Mouse (Mus musculus) megakaryocyte progenitor cell, adult 5-6 weeks (primary cell): ENCODE data around the gene Keap1. TPM values are rescaled to one million over a fixed set of nuclear protein-coding genes. Genes with fewer than 3 reads are reported as not detected.
A peak's percentile ranks its signal among the peaks of the same experiment; 100 is the strongest.
"Not testable (repeated sequence)": the region's sequence is repeated elsewhere in the genome, so short reads cannot be mapped to it uniquely, and the experiment has no call there.

Experiments used
- ATAC-seq: replicated peaks from 2 replicates; pipeline ENCODE4 v1.8.0; 2016; ENCODE audit warnings: mild to moderate bottlenecking, moderate TSS enrichment, inconsistent platforms; ENCODE audit not compliant: poor library complexity
- total RNA-seq, 2 experiments: library from RNA; stranded (forward) in 1 of 2; stranded (reverse) in 1 of 2; fragments of 157-497, 149-512 nt in 1 of 2; fragments of 200-1000 nt in 1 of 2; gene quantifications; 2 replicates each; pipeline versions ENCODE4 v1.2.3 to v1.2.4; 2015 to 2017

Gene Keap1
- total RNA-seq, 2 experiments from 2014 or later = 17.2 to 35.3 TPM

DNA sequence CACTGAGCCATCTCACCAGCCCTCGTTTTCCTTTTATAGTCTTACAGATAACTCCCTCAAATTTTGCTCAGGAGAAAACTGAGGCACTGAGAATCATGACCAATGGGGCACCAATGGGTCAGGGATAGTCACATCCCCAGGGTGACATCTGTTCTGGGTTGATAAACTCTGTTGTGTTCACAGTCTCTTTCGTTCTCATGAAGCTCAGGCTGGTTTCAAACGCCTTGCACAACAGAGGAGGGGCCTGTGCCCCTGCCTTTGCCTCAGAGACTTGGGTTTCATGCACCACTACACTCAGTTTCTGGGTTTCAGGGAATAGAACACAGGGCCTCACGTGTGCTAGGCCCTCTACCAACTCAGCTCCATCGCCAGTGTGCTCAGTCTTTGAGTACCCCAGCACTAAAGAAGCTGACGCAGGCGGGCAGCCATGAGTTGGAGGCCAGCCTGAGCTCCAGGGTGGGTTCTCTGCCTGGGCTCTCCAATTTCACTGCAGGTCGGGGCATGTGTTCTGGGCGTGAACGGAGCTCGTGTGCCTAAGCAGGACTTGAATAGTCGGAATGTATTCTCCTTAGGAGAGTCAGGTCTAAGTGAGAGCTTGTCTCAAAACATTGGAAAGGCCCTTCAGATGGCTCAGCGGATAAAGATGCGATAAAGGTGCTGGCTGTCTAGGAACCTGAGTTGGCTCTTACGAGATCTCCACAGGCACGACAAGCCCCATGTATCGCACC lies 25.3 kb upstream of the Keap1 start:
- peak; percentile 29 for ATAC-seq

DNA sequence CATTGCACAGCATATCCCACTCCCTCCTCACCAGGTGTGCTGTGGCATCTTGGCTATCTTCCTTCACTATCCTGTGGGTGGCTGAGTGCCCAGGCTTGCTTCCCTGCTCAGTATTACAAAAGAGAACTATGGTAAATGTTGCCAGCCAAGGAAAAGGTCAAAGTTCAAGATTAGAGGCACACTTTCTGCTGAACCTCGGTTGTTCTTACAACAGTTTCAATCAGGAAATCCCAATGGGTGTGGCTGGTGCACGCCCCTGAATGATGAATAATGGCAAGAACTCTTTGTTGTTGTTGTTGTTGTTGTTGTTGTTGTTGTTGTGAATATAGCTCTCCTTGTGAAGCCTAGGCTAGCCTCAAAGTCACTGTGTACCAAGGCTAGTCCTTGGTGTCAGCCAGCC lies 22.7 kb upstream of the Keap1 start:
- ATAC-seq = no peak

DNA sequence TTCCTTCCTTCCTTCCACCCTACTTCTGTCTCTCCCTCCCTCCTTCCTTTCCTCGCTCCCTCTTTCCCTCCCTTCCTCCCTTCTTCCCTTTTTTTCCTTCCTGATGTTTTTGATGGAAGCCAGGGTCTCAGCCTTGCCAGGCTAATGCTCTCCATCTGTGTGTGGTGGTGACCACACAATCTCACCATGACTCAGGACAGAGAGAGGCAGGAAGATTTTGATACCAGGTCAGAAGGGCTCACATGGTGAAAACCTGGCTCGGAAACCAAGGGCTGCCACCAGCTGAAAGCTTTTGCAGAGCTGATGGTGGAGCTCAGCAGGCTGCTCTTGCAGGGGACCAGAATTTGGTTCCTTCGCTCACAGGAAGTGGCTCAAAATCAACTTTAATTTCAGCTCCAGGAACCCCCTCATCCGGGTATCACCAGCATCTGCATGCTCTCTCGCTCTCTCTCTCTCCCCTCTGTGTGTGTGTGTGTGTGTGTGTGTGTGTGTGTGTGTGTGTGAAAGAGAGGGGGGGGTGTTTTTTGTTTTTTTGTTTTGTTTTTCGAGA lies 21.4 kb upstream of the Keap1 start:
- no peak for ATAC-seq

DNA sequence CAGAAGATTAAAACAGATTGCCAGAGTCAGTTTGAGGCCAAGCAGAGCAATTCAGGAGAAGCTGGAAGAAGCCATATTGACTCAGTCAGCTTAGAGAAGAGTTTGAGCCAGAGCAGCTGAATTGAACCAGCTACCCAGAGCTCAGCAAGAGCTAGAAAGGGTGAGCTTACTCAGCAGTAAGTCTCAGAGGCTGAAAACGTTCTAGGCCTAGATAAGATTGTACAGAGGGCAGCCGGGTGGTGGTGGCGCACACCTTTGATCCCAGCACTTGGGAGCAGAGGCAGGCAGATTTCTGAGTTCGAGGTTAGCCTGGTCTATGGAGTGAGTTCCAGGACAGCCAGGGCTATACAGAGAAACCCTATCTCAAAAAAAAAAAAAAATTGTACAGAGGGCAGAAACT lies 17.2 kb upstream of the Keap1 start:
- not testable (repeated sequence) for ATAC-seq

DNA sequence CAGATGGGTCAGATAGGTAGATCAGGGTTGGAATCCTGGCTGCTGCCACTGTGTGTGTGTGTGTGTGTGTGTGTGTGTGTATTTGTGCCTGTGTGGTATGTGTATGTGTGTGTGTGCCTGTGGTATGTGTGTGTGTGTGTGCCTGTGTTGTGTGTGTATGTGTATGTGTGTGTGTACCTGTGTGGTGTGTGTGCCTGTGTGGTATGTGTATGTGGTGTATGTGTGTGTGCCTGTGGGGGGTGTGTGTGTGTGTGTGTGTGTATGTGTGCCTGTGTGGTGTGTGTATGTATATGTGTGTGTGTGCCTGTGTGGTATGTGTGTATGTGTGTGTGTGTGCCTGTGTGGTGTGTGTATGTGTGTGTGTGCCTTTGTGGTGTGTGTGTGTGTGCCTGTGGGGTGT lies 15.5 kb upstream of the Keap1 start:
- ATAC-seq = no peak

DNA sequence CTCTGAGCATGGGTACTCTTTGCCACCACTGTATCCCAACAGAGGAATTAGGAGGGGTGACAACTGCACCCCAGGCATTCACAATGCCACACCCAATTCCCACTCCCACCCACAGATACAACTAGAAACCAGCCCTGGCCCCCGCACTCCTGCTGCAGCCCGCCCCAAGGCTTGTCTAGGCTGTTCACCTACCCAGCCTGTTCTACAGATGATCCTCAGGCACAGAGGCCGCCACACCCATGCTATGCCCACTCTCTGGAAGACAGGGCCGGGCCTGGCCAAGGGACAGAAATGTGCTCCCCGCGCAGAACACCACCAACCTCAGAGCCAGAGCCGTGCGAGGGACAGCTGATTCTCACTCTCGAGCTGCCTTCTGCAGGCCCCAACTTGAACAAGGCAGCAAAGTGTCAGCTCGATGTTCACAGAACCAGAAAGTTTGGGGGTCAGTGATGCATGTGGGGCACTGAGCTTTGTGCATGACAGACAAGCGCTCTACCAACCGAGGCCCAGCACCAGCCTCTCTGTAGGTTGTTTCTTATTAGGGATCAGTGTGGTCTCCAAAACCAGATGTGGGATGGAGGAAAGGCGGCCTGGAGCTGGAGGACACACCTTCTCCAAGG lies 12.1 kb upstream of the Keap1 start:
- ATAC-seq = no peak

DNA sequence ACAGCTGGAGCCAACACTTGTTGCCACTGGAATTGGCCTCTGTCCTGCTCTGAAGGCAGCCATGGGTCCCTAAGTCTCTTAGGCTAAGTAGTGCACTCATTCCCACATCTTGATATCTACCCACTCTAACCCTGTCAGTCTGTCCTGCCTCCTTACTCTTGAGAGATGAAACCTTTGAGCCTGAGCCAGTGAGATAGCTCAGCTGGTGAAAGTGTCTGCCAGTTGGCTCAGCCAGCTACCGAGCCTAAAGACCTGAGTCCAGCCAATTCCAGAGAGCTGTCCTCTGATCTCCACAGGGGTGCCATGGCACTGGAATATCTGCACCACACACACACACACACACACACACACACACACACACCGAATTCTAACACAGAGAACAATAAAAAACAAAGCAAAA lies 11.3 kb upstream of the Keap1 start:
- ATAC-seq = peak; percentile 18; the same call in 1 of the 2 replicates

DNA sequence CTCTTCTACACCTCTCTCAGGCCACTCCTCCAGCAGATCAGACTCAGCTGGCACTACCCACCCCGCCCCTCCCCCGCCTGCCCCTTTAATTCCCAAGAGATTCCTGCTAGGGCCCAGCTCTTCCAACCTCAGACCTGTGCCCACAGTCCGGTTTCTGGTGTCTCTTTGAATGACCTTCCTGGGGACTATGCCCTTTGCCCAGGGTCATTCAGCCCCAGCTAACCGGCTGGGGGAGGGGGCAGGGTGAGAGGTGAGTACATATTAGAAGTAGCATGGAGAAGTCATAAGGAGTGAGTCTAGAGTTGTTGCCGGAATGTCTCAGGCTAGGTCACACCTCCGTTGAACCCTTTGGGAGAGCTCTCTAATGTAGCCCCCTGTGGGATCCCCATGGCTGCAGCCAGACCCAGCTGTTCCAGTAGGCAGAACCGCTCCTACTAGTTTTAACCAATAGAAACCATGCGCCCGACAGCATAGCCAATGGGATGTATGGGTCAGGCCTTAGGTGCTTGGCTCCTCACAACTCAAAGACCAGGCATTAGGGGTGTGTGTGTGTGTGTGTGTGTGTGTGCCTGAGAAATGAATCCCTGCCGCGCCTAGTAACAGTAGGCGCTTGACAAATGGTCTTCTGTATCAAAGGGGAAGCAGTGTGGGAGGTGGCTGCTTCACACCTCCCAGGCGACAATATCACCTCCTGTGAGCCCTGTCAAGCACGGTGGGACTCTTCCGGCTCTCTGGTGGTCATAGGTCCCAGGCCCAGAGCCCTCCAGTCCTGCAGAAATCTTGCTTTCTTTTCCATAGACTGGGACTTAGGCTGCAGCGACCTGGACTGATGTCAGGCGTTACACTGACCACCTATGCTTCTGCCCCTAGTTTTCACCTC lies 10.7 kb upstream of the Keap1 start:
- ATAC-seq = no peak

DNA sequence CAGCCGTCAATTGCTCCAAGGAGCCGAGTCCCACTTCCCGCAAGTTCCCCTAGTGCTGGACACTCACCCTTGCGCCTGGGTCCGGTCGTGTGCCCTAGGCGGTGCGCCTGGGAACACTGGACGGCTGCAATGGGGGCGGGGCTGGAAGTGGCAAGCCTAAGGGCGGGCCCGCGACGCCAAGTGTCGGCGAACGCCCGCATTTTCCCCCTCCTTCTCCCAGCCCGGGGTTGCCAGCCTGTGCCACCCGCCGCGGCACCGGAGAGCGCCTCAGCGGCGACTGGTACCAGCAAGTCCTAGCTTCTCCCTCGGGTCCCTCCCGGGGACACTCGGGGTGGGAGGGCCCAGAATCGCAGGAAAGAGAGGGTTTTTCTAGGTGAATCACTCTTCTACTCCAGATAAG lies 9.2 kb upstream of the Keap1 start, which contains the start of gene S1pr5:
TSS of gene S1pr5 (minus strand) at position 118 of the 400 bp plus-strand sequence.
- ATAC-seq = peak; percentile 35; the same call in 1 of the 2 replicates

DNA sequence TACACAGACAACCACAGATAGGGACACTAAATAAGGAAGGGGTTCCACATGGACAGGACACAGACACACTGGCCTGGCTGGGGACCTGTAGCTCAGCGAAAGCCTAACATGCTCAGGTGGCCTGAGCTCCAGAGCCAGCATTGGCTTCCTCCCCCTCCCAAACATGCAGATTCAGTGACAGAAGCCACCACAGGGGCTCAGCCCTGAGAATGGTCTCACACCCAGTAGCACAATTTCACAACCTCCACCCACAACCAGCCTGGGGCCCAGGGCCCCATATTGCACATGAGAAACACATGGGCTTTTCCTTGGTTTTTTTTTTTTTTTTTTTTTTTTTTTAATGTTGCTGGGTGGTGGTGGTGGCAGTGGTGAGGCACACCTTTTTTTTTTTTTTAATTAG lies 7.2 kb upstream of the Keap1 start:
- peak; percentile 41 for ATAC-seq

DNA sequence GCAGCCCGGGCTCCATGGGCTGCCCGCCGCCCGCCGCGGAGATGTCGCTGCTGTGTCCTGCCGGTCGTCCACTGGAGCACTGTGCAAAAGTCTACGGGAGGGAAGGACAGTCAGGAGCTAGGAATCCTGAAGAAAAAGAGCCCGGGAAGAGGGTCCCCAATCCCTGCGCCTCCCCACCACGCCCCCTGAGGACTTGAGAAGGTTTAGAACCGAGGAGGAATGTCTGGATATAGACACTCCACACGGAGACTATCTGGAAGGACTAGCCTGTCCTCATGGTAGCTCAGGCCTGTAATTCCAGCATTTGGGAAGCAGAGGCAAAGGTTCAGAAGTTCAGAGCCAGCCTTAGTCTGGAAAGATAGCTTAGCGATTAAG lies 5.9 kb upstream of the Keap1 start:
- no peak for ATAC-seq

DNA sequence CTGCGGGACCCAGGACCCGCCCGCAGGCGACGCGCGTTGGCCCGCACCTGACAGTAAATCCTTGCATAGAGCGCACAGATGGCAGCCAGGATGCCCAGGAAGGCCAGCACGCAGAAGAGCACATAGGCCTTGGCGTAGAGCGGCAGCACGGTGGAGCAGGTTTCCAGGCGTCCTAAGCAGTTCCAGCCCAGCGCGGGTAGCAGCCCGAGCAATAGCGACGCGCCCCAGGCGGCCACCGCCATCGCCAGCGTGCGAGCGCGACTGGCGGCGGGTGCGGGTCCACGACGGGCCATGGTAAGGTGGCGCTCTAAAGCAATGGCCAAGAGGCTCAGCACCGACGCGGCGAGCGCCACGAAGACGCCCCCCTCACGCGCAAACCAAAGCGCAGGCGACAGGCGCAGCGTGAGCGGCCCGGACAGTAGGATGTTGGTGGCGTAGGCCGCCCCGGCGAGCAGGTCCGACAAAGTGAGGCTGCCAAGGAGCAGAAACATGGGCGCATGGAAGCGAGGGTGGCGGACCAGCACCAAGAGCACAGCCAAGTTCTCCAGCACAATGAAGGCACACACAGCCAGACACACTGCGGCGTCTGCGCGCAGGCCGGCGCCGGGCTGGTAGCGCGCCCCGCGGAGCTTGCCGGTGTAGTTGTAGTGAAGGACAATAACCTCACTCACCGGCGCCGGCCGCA lies 5.4 kb upstream of the Keap1 start:
- 0 out of 2 replicates have a peak, but pooled peaks have one; percentile 9 for ATAC-seq

DNA sequence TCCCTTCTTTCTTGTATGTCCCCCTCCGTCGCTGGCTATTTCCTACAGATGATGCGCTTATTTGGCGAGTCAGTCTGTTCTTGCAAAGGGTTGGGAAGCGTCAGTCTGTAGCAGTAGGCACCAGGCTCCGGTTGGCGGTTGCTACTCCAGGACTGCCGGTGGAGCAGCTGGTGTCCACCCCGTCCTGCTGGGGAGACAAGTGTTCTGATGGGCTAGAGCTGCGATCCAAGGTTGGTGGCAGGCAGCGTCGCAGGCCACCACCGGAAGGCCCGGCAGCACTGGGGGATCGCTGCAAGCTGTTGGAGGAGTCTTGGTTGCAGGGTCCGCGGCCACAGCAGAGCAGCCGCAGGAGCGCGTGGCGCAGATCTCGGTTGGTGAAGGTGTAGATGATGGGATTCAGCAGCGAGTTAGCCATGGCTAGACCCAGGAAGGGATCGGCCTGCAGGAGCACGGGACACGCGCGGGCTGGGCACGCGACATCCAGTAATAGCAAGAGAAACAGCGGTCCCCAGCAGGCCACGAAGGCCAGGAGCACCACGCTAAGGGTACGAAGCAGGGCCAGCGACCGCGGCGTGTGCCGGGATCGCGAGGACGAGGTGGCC lies 4.8 kb upstream of the Keap1 start:
- ATAC-seq = no peak

DNA sequence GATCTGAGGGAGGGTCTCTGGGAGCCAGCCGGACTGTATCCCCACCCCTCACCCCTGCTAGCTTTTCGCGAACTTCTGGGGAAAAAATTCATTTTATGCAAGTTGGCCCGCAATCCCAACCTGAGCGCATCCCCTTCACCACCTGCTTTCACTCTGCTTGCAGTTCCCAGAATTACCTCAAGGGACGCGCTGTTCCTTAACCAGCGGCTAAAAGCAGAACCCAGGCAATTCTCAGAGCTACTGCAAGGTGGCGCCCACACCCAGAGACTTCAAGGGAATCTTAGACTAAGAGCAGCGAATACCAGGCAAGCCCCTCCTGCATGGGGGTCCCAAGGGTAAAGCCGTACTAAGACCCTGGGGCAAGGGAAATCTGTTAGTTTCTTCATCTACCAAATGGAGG lies 2.2 kb upstream of the Keap1 start:
- ATAC-seq = peak; percentile 70

DNA sequence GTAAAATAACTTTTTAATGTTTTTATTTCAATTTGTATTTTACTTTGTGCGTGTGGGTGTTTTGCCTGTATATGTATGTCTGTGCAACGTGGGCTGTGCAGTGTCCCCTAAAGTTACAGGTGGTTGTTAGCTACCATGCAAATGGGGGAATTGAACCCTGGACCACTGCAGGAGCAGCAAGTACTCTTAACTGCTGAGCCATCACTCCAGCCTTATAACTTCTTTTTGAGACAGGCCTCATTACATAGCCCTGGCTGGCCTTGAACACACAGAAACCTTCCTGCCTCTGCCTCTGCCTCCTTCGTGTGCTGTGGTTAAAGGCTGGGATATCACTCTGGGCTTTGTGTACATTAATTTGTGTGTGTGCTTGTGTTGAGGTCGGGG lies 296 bp upstream of the Keap1 start:
- ATAC-seq = no peak

DNA sequence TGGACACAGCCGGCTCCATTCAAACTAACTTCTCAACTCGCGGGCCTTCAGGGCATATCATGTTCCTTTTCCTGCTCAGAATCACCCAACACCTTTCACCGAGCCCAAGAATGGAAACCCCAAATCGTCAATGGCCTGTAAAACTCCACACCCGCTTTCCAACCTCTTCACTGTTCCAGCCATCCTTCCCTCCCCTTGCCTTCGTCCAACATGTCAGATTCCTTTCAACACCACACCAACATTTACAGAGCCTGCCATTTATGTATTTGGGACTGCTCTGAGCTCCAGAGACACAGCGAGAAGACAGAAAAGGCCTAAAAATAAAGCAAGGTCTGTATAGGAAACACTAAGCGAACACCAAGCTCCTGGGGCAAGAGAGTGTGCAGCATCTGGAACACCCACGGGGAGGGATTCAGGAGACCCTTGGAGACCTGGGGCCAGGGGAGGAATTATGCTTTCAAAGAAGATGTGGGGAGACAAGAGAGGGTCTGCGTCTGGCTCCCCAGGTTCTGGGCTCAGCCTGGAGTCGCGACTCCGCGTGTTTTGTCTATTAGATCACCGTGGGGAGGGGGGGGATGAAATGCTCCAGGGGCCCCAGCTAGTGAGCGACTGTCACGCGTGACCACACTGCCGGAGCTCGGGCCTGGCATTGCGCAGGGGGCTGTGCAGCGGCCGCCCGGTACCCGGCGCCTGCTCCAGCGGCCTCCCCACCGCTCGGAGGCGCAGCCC lies 993 bp downstream of the Keap1 start:
- no peak for ATAC-seq

DNA sequence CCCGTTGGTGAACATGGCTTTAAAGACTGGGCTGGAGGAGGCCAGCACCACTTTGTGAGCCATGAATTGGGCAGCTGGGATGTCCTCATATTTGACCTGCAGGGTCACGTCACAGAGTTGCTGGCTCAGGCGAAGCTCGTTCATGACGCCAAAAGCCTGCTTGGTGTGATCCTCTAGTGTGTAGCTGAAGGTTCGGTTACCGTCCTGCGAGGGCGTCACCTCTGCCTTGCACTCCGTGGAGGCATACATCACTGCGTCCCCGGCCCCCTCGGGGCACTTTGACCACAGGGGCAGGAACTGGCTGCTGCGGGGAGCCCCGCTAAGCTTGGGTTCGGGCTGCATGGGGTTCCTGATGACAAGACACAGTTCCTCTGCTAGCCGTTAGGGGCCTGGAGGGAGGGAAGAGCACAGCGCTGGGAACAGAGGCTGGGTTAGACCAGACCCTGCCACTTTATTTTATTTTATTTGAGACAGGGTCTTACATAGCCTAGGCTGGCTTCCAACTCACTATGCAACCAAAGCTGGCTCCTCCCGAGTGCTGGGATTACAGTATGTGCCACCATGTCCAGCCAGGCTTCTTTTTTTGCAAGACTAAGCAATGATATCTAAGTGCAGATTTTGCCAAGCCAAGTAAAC lies 1.7 kb downstream of the Keap1 start:
- peak; percentile 66 for ATAC-seq

DNA sequence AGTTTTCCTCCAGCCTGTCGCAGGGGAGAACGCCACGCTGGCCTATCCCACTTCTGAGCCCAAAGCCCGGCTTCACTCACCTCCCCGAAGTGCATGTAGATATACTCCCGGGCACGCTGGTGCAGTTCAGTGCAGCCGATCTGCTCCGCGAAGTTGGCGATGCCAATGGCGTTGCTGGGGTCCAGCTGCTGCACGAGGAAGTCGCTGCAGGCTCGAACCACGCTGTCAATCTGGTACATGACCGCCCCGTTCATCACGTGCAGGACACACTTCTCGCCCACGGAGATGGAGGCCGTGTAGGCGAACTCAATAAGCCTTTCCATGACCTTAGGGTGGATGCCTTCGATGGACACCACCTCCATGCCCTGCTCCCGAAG lies 2.2 kb downstream of the Keap1 start:
- ATAC-seq = no peak

DNA sequence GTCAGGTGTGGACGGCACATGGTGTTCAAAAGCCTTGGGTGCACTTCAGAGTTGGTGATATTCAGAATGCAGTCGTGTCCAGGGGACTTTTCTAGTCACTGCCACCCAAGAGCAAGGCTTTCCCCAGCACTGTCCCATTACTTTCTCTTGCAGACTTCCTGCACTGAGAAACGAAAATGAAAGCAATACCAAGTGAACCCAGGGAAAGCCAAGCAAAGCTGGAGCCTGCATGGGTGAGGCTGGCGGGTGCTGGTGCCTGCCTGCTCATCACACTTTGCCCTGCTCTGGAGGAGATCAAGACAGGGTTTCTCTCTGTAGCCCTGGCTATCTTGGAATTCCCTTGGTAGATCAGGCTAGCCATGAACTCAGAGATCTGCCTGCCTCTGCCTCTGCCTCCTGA lies 3.8 kb downstream of the Keap1 start:
- ATAC-seq = 0 out of 2 replicates have a peak, but pooled peaks have one; percentile 10
